Mouse (Mus musculus) activated CD4-positive, CD25-positive, alpha-beta regulatory T cell, adult 9 weeks (primary cell): ENCODE results near the gene Wasf2. TPM values are rescaled to one million over a fixed set of nuclear protein-coding genes. Genes with fewer than 3 reads are reported as not detected.

Experiments
- polyA plus RNA-seq: library from polyadenylated mRNA; unstranded; fragments of 100-300 nt; shearing (Covaris generic); gene quantifications from one replicate; pipeline ENCODE4 v1.2.1, GENCODE M21; 2017

Gene Wasf2
- polyA plus RNA-seq = 105 TPM

GRCm38 (mm10) chr4:133129931-133130889 lies at the start of gene Wasf2:
Gene Wasf2 (plus strand): TSS chr4:133130505.

DNA sequence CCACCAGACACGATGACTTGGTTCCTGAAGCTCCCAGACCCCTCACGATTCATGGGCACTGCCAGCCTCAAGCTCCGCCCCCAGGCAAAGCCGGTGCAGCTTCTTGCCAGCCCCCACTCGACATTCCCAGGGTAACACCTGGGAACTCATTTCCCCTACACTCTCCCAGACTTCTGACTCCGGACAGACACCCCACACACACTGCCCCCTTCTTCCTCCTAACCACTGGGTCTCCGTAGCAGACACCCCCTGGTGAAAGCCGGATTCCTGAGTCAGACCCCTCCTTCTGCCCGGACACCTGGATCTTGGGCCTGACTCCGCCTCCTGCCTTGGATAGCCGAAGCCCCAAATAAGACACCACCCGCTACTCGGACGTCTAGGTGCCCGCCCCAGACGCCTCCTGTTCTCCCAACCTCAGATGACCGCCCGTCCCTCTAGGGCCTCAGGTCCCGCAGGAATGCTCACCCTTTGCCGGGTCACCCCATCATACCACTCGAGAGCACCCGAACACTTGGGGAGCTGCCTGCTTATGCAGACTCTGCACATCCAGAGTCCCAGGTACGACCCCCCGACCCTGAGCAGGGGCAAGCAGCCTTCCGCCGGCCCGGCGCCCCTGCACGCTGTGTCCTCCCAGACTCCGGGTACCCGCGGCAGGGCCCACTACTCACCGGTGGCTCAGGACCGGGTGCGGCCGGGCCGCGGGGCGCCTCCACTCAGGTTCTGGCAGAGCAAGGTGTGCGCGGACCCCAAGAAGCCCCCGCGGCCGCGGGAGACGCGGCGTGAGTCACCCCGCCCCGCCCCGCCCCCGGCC lies 81.7 kb downstream of the Wasf2 start, which contains the start of the genes Cd164l2 and Gpr3:
Gene Cd164l2 (plus strand): TSS at position 381 of the 811 bp plus-strand sequence.
Gene Gpr3 (minus strand): TSS at position 786 of the 811 bp plus-strand sequence.

DNA sequence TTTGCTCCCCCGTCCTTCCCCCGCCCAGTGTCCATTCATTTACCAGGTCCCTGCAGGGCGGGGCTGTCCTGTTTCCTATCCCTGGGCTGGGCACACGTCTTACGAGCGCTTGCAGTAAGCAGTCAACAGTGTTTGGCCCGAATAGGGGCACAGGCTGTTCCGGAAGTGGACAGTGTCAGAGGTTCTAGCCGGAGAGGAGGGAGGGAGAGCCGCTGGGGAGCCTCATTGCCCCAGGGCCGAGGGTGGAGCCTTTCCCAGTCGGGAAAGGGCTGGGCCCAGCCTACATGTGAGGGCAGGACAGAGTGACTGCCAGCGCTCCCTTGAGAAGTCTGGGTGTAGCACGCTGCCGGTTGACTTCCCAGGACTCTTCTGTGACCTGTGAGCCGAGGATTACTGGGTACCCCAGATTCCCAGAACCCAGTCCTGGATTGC lies 110.2 kb downstream of the Wasf2 start, which contains the start of gene Map3k6:
Gene Map3k6 (plus strand): TSS at position 329 of the 432 bp plus-strand sequence.

Other genes starting within 250 kb of the Wasf2 start
- 42.5 TPM for gene Stx12, start 246.0 kb upstream of the Wasf2 start, polyA plus RNA-seq
- 22.8 TPM for gene Fam76a, start 207.9 kb upstream of the Wasf2 start, polyA plus RNA-seq
- 5.5 TPM for gene Fgr, start 156.4 kb upstream of the Wasf2 start, polyA plus RNA-seq
- 8.2 TPM for gene Ahdc1, start 119.2 kb upstream of the Wasf2 start, polyA plus RNA-seq
- gene Cd164l2, start 81.6 kb downstream of the Wasf2 start, polyA plus RNA-seq = not detected
- not detected for gene Gpr3, start 82.0 kb downstream of the Wasf2 start, polyA plus RNA-seq
- not detected for gene Map3k6, start 110.3 kb downstream of the Wasf2 start, polyA plus RNA-seq
- 59.7 TPM for gene Sytl1, start 132.6 kb downstream of the Wasf2 start, polyA plus RNA-seq
- gene Tmem222, start 147.3 kb downstream of the Wasf2 start, polyA plus RNA-seq = 71.1 TPM
- 4.4 TPM for gene Wdtc1, start 223.0 kb downstream of the Wasf2 start, polyA plus RNA-seq
- 27.6 TPM for gene Slc9a1, start 239.2 kb downstream of the Wasf2 start, polyA plus RNA-seq